Mouse (Mus musculus) olfactory bulb, adult 2 months (tissue): ENCODE data around the gene Igf1r. TPM values are rescaled to one million over a fixed set of nuclear protein-coding genes. Genes with fewer than 3 reads are reported as not detected.
"Not testable (repeated sequence)": the region's sequence is repeated elsewhere in the genome, so short reads cannot be mapped to it uniquely, and the experiment has no call there.

Experiments
- H3K27ac ChIP-seq: fragments of 200-500 bp; 2 replicates; pipeline ENCODE4 v1.5.1; 2012; ENCODE audit warnings: low read depth, low read length; ENCODE audit not compliant: insufficient read depth
- H3K4me1 ChIP-seq: fragments of 200-500 bp; 2 replicates; pipeline ENCODE4 v1.6.1; 2012; ENCODE audit warnings: low read length; ENCODE audit not compliant: control insufficient read depth, insufficient read depth
- H3K4me3 ChIP-seq: fragments of 200-500 bp; 2 replicates; pipeline ENCODE4 v1.5.1; 2012; ENCODE audit warnings: mild to moderate bottlenecking, low read depth, low read length, moderate library complexity; ENCODE audit not compliant: insufficient read depth
- CTCF ChIP-seq: fragments of 200-500 bp; IDR thresholded peaks from 2 replicates; pipeline ENCODE4 v1.5.1; 2012; ENCODE audit warnings: low read depth, mild to moderate bottlenecking, low read length, moderate library complexity; ENCODE audit not compliant: insufficient read depth
- POLR2A ChIP-seq: fragments of 200-500 bp; IDR thresholded peaks from 2 replicates; pipeline ENCODE4 v1.6.1; 2012; ENCODE audit warnings: mild to moderate bottlenecking, low read depth, low read length, moderate library complexity; ENCODE audit not compliant: insufficient read depth
- WGBS: fragments of 180-500 bp; shearing (Covaris S2); methylation state at CpG from one replicate; pipeline ENCODE4 v1.1.7; 2018; 5-methylcytosine and 5-hydroxymethylcytosine counted together
- polyA plus RNA-seq: library from polyadenylated mRNA; stranded (reverse); fragments of >200 nt; gene quantifications from 2 replicates; pipeline ENCODE4 v1.2.4, GENCODE M21; 2012; ENCODE audit warnings: low replicate concordance; ENCODE audit not compliant: missing spikeins, insufficient read depth, insufficient read length

Igf1r gene
- polyA plus RNA-seq, 1 experiment, result 26.5 TPM

DNA sequence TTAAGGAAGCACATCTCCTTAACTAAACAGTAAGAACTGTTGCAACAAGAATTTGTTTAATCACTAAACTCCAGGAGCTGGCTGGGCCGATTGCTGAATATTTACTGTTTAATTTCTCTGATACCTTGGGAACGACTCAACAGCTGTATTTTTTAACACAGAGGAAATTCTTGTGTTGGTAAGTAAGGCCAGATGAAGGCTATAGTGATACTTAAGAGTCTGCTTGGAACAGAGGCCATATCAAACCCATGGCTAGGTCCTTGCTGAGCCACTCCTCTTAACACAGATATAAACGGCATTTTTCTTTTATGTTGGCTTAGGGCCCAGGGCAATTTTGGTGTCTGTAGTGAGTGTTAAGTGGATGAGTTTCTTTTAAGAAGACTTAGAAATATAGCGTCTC lies 317.9 kb downstream of the Igf1r start:
- TF ChIP-seq POLR2A (no peak), CTCF (no peak)
- H3K4me1 ChIP-seq, result 0 out of 2 replicates have a peak, but pooled peaks cover under 1% of the 10 kb centered on the region
- H3K27ac ChIP-seq, result no peak overlapping the region
- WGBS, result 69% methylated on average over 4 of the region's 4 CpGs
- no peak overlapping the region for H3K4me3 ChIP-seq

DNA sequence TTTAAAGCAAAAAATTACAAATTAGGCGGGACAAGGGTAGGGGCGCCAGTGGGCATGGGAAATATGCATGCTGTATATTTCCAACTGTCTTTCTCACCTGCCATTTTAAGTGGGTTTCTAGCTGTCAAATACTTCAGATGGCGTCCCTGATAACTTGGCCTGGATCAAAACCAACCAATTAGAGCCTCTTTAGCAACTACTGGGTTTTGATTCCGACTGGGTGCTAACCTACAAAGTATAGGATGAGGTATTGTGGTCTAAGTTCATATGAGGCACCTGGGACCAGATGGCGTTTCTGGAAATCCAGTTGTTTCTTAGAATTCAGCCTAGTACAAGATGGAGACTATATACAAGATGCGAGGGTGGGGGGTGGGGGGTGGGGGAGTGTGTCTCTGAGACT lies 319.2 kb downstream of the Igf1r start:
- 95% methylated on average over 6 of the region's 6 CpGs for WGBS
- TF ChIP-seq CTCF, result no peak
- TF ChIP-seq POLR2A, result no peak
- Histone ChIP-seq H3K4me1 (peaks cover 9% of the 10 kb centered on the region), H3K4me3 (no peak overlapping the region), H3K27ac (no peak overlapping the region)

DNA sequence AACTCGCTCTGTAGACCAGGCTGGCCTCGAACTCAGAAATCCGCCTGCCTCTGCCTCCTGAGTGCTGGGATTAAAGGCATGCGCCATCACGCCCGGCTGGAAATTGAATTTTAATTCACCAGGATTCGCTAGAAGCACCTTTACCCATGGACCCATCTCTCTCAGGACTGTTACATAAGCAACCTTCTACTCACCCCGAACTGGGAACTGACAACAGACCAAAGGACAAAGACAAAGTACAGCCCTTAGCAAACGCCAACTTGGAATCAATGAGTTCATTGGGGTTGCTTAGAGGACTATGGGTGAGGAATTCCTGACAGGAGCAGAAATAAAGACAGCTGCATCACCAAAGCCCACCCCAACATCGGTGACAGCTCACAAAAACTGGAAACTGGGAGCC lies 320.0 kb downstream of the Igf1r start:
- no peak overlapping the region for H3K4me3 ChIP-seq

DNA sequence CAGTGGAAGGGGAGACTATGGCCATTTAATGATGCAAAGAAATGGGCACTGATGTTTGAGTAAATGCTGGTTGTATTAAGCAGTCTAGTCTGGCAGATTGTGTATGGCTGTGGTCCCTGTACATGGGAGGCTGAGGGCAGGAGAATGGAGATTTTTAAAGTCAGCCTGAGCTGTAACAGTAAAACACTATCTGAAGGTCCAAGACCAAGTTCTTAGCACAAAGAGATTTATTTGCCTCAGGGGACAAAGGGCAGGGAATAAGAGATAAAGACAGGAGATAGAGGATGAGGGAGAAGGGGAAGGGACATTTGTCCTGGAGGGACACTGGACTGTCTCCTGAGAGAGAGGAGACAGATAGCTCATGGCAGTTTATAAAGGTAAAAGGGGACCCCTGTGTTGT lies 320.9 kb downstream of the Igf1r start, which contains the start of gene Fam169b:
Fam169b (plus strand) TSS at position 325 of the 400 bp plus-strand sequence.
- H3K4me1 ChIP-seq, result peaks cover 9% of the 10 kb centered on the region
- H3K4me3 ChIP-seq, result no peak within 1 kb of the TSS
- H3K27ac ChIP-seq, result no peak within 1 kb of the TSS
- TF ChIP-seq POLR2A, result no peak

More for the DNA sequence above, 320.0 kb downstream of the Igf1r start:
- no peak overlapping the region for H3K27ac ChIP-seq
- H3K4me1 ChIP-seq, result peaks cover 9% of the 10 kb centered on the region
- no peak for TF ChIP-seq POLR2A
- no peak for TF ChIP-seq CTCF
- 92% methylated on average over 10 of the region's 10 CpGs for WGBS

DNA sequence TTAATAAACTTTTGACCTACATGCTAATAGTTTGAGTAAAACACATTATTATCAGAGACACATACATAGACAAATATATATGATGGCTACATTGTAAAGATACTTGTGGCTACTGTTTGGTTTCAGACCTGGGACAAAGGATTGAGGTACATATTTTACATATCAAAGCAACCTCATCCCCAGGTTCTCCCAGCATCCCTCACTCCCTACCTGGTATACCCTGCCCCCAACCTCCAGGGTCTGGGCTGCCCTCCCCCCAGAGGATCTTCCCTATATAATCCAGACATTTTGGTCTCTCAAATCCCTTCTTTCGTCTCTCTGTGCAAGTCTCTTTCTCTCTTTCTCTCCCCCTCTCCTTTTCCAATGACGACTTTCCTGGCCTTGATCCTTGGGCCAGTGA lies 321.6 kb downstream of the Igf1r start:
- TF ChIP-seq POLR2A (no peak), CTCF (no peak)
- 93% methylated on average over 2 of the region's 2 CpGs for WGBS

DNA sequence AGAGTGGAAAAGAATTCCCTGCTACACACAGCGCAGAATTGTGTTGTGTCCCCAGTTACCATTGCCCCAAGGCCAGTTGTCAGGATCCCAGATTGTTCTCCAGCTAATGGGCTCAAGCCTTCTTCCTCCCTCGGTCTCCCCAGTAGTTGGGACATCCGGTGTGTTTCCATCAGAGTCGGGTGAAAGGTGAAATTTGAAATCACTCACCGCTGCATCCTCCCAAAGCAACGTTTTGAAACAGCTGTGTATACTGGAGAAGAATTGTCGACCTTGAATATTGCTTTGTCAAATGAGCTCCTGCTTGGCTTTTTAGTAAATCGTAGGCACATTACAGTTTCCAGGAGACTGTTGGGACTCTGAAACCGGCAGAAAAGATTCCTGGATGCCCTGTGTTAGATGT lies 322.3 kb downstream of the Igf1r start:
- Histone ChIP-seq H3K4me3 (no peak overlapping the region), H3K27ac (no peak overlapping the region), H3K4me1 (peaks cover 9% of the 10 kb centered on the region)
- TF ChIP-seq CTCF (no peak), POLR2A (no peak)
- WGBS, result 81% methylated on average over 9 of the region's 9 CpGs

More for the DNA sequence above, 321.6 kb downstream of the Igf1r start:
- Histone ChIP-seq H3K4me1 (peaks cover 9% of the 10 kb centered on the region), H3K27ac (no peak overlapping the region), H3K4me3 (no peak overlapping the region)

DNA sequence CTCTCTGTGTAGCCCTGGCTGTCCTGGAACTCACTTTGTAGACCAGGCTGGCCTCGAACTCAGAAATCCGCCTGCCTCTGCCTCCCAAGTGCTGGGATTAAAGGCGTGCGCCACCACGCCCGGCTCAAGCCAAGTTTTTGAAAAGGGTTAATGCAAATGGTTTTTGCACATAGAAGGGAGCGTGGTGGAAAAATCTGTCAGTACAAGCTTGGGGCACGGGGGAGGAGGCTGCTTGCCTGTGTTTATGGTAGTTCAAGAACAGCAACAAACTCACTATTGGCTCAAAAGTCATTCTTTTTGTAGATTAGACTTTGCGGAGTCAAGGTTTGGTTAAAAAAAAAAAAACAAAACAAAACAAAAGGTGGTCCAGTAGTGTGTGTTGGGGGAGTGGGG lies 322.8 kb downstream of the Igf1r start:
- not testable (repeated sequence) for H3K4me3 ChIP-seq, H3K27ac ChIP-seq, H3K4me1 ChIP-seq
- 63% methylated on average over 9 of the region's 9 CpGs for WGBS

DNA sequence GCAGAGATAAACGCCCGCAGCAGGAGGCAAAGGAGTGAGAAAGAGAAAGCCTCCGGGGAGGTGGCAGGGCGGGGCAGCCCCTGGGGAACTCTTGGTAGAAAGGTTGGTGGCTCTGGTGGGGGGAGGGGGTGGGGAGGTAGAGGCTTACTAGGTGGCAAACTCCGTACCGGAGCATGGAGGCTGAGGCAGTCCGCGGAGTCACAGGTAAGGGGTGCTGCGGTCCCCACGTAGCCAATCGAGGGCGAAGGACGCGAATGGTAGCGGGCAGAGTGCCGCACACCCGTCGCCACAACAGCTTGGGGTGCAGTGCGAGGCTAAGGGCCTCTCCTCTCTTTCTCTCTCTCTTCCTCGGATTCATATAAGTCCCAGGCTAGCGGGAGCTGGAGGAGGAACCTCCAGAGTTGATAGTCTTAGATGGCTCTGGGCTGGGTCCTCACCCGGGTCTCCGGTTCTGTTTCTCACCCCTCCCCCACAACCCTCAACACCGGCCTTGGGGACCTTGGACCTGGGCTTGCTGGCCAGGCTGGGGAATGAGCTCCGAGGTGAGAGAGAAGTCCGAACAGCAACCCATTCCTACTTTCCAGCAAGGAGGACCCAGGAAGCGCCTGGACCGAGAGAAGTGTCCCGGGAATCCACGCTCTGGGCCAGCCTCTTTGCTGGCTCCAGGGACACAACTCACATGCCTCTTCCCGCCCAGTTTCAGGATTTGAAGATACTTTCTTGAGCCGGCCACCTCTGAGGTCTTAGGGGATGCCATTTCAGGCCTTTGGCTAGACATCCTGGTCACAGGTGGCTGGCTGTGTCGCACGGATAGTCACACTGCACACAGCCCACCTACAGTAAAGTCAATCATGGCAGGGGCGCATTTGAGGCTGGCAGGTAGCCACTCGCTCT lies 323.5 kb downstream of the Igf1r start:
- TF ChIP-seq CTCF (no peak), POLR2A (no peak)
- peak overlapping the region; percentile 37 for H3K4me3 ChIP-seq
- H3K4me1 ChIP-seq, result peaks cover 9% of the 10 kb centered on the region
- no peak overlapping the region for H3K27ac ChIP-seq
- 18% methylated on average over 36 of the region's 36 CpGs for WGBS

DNA sequence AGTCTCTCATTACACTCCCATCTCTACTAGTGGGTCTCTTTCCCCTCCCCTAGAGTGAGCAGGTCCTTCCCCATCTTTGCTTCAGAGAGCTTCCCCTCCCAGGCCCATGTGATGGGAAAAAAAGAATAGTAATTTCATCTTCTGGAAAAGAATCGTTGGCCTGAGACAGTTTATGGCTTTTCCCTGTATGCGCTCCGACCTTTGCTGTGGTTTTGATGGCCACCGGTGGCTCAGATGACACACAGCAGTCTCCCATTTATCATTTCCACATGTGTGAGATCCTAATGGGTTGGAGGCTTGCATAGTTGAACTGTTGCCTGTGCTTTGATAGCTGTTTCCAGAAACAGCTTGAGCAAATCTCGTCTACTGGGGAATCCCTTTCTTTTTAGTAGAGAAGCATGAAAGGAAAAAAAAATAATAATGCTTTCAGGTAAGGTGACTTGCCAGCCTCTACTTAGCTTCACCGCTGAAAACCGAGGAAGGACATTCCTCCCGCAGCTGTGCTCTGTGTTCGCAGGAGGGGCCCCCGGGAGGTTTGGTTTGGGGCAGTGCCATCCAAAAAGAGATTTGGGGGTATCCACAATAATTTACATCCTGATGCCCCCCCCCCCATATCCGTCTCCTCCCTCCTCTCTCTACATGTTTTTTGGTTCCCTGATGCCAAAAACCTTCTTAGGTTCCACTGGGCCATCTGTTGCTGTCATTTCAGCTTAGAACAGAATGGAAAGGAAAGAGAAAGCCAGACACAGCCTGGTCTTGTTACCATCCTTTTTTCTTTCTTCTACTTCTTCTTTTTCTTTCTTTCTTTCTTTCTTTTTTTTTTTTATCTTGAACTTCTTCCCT lies 324.6 kb downstream of the Igf1r start:
- H3K4me1 ChIP-seq, result peaks cover 9% of the 10 kb centered on the region
- no peak overlapping the region for H3K4me3 ChIP-seq
- no peak for TF ChIP-seq CTCF
- TF ChIP-seq POLR2A, result no peak
- no peak overlapping the region for H3K27ac ChIP-seq
- 74% methylated on average over 11 of the region's 11 CpGs for WGBS
